Mouse (Mus musculus) heart, adult 2 months (tissue): ENCODE measurements at regions not wholly inside any gene's neighbourhood (a gene's known extent, or its start where the extent isn't known, plus 50 kb on each side); places are given as distances from the start of the nearest gene placed in this dataset.

Source experiments
- DNase-seq, 2 experiments: peaks; one replicate each; pipeline ENCODE4 v3.0.0; 2021
- H3K27ac ChIP-seq: fragments of 200-600 bp; 2 replicates; pipeline ENCODE4 v1.8.1; 2022
- H3K27me3 ChIP-seq: fragments of 200-500 bp; 2 replicates; pipeline ENCODE4 v1.6.1; 2012; ENCODE audit warnings: mild to moderate bottlenecking, low read length, inconsistent platforms, mixed read lengths; ENCODE audit not compliant: control insufficient read depth, insufficient read depth
- H3K36me3 ChIP-seq: fragments of 200-500 bp; 2 replicates; pipeline ENCODE4 v1.6.1; 2012; ENCODE audit warnings: low read length, inconsistent platforms; ENCODE audit not compliant: control insufficient read depth, insufficient read depth
- H3K4me1 ChIP-seq: fragments of 200-500 bp; 2 replicates; pipeline ENCODE4 v1.6.1; 2011; ENCODE audit warnings: low read length; ENCODE audit not compliant: control insufficient read depth, insufficient read depth
- H3K4me3 ChIP-seq: fragments of 200-600 bp; 2 replicates; pipeline ENCODE4 v1.8.1; 2022
- H3K79me2 ChIP-seq: fragments of 200-500 bp; replicated peaks from 2 replicates; pipeline ENCODE4 v1.6.1; 2012; ENCODE audit warnings: mild to moderate bottlenecking, inconsistent platforms, low read length, moderate library complexity, mixed read lengths; ENCODE audit not compliant: control insufficient read depth, insufficient read depth
- H3K9ac ChIP-seq: fragments of 200-500 bp; 2 replicates; pipeline ENCODE4 v1.6.1; 2012; ENCODE audit warnings: low read depth, mild to moderate bottlenecking, control low read depth, inconsistent platforms, low read length, mixed read lengths
- CTCF ChIP-seq: fragments of 200-600 bp; IDR thresholded peaks from 2 replicates; pipeline ENCODE4 v1.8.1; 2022; ENCODE audit warnings: antibody characterized with exemption, mild to moderate bottlenecking, moderate library complexity
- EP300 ChIP-seq: fragments of 200-500 bp; IDR thresholded peaks from 2 replicates; pipeline ENCODE4 v1.6.1; 2011; ENCODE audit warnings: low read depth, low read length, control low read depth; ENCODE audit not compliant: insufficient read depth
- POLR2A ChIP-seq: fragments of 200-500 bp; IDR thresholded peaks from 2 replicates; pipeline ENCODE4 v1.6.1; 2011; ENCODE audit warnings: mild to moderate bottlenecking, low read depth, low read length, control low read depth; ENCODE audit not compliant: insufficient read depth
- WGBS: fragments of 180-500 bp; shearing (Covaris S2); methylation state at CpG from one replicate; pipeline ENCODE4 v1.1.7; 2018; 5-methylcytosine and 5-hydroxymethylcytosine counted together
- intact Hi-C: fragments of 180-260 bp; cut with DNase I; formaldehyde crosslinking; loops from one replicate; pipeline ENCODE4 v1.15.1; 2025

- Histone ChIP-seq H3K27me3 (no peaks in the 10 kb centered on the region), H3K4me3 (no peak overlapping the region), H3K79me2 (no peaks in the 10 kb centered on the region), H3K9ac (no peak overlapping the region), H3K4me1 (no peaks in the 10 kb centered on the region), H3K36me3 (no peaks in the 10 kb centered on the region), H3K27ac (no peak overlapping the region)
- TF ChIP-seq POLR2A: no peak
- no peak for TF ChIP-seq CTCF
- TF ChIP-seq EP300: no peak
- intact Hi-C loops: no loop called here
- 12% methylated on average over 5 of the region's 5 CpGs for WGBS
- peak in 1 of 2 experiments; percentile 8 for DNase-seq
These were observed 873.5 kb downstream of the Rapgef2 start for GRCm38 (mm10) chr3:78412669-78413419.

- no peak overlapping the region for H3K27ac ChIP-seq
- no peaks in the 10 kb centered on the region for H3K36me3 ChIP-seq
- intact Hi-C loops: no loop called here
- no peak for TF ChIP-seq POLR2A
- TF ChIP-seq CTCF: no peak
- no peaks in the 10 kb centered on the region for H3K79me2 ChIP-seq
- no peaks in the 10 kb centered on the region for H3K4me1 ChIP-seq
- 77% methylated on average over 4 of the region's 4 CpGs for WGBS
- H3K4me3 ChIP-seq: no peak overlapping the region
- DNase-seq: no peak
- H3K27me3 ChIP-seq: no peaks in the 10 kb centered on the region
- H3K9ac ChIP-seq: no peak overlapping the region
These were observed 874.9 kb downstream of the Rapgef2 start for GRCm38 (mm10) chr3:78411395-78411794.

GRCm38 (mm10) chr3:78409237-78409636 is 877.1 kb downstream of the Rapgef2 start:
- H3K36me3 ChIP-seq: no peaks in the 10 kb centered on the region
- intact Hi-C loops: no loop called here
- no peak for TF ChIP-seq EP300
- no peak overlapping the region for H3K9ac ChIP-seq
- no peaks in the 10 kb centered on the region for H3K79me2 ChIP-seq
- H3K27me3 ChIP-seq: no peaks in the 10 kb centered on the region
- H3K4me3 ChIP-seq: no peak overlapping the region
- 82% methylated on average over 3 of the region's 3 CpGs for WGBS
- no peak overlapping the region for H3K27ac ChIP-seq
- H3K4me1 ChIP-seq: no peaks in the 10 kb centered on the region
- DNase-seq: no peak

DNA sequence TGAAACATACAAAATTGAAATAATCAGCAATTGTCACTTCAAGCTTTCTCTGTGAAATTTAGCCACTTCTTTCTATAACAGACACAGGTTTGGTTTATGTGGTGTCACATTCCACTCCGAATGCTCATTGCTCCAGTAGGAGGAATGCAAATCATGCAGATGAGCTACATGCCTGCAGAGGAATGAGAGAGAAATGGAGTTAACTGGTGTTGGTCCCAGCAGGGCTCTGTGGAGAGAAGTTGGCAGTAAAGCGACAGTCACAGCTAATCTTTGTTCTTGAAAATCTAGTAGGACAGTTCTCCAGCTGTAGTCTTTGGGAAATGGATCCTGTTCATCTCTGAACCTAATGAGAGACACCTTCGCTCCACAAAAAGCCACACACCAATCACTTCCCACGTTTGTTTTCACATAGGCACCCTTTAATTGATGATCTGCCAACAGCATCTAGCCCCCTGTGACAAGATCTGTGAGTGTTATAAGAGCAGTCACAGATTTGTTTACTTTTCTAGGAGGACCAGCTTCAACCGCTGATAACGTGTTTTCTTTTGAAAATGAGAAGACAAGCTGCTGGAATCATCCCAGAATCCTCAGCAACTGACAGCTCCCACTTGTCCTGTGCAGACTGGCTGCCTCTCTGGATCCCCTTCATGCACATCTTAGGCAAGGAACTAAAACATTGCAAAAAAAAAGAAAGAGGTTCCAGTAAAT is 880.4 kb downstream of the Rapgef2 start:
- H3K4me3 ChIP-seq: no peak overlapping the region
- H3K79me2 ChIP-seq: no peaks in the 10 kb centered on the region
- no peaks in the 10 kb centered on the region for H3K36me3 ChIP-seq
- no peaks in the 10 kb centered on the region for H3K4me1 ChIP-seq
- 16% methylated on average over 6 of the region's 6 CpGs for WGBS
- no peak overlapping the region for H3K9ac ChIP-seq
- intact Hi-C loops: no loop called here
- no peak overlapping the region for H3K27ac ChIP-seq
- TF ChIP-seq POLR2A: no peak
- TF ChIP-seq EP300: no peak
- no peak for TF ChIP-seq CTCF
- DNase-seq: no peak
- no peaks in the 10 kb centered on the region for H3K27me3 ChIP-seq

DNA sequence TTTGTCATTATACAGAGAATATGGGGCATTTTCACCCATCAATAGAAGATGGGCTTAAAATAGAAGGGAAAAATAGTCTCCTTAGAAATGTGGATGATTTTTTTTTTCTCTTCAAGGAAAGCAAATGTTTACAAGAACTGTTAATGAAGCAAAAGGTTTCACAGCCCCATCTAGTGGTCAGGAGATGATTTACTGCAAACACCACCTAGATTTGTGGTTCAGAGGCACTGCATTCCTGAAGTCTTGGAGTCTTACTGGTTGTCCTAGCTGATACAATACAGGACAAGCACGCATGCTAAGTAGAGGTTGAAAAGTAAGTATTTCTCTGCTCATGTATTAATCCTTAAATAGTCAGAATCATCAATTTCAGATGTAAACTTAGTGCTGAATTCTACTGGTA is 927.9 kb downstream of the Rapgef2 start:
- Histone ChIP-seq H3K4me3 (no peak overlapping the region), H3K9ac (no peak overlapping the region), H3K27ac (no peak overlapping the region), H3K79me2 (no peaks in the 10 kb centered on the region), H3K27me3 (no peaks in the 10 kb centered on the region), H3K4me1 (no peaks in the 10 kb centered on the region), H3K36me3 (no peaks in the 10 kb centered on the region)
- TF ChIP-seq CTCF (peak; percentile 69), POLR2A (no peak), EP300 (no peak)
- DNase-seq: no peak
- WGBS: 21% methylated on average over 1 of the region's 1 CpGs
- intact Hi-C loops: no loop called here

GRCm38 (mm10) chr3:78339891-78340290 is 946.4 kb downstream of the Rapgef2 start:
- no peak overlapping the region for H3K9ac ChIP-seq
- intact Hi-C loops: no loop called here
- DNase-seq: no peak
- no peaks in the 10 kb centered on the region for H3K79me2 ChIP-seq
- 79% methylated on average over 1 of the region's 1 CpGs for WGBS
- TF ChIP-seq CTCF (no peak), POLR2A (no peak), EP300 (no peak)
- no peak overlapping the region for H3K4me3 ChIP-seq
- no peaks in the 10 kb centered on the region for H3K36me3 ChIP-seq
- no peaks in the 10 kb centered on the region for H3K27me3 ChIP-seq
- H3K27ac ChIP-seq: no peak overlapping the region
- H3K4me1 ChIP-seq: no peaks in the 10 kb centered on the region
